Mouse (Mus musculus): Measurements from ENCODE around the gene Atp6v1b1.

The Atp6v1b1 gene

GRCm38 (mm10) chr6:83742761-83743160 lies at the start of gene Atp6v1b1:
Gene Atp6v1b1 (plus strand): TSS chr6:83742990.
- TF ChIP-seq NANOG (IDR thresholded peaks at IDR 0.05; ENCODE audit: borderline replicate concordance, low read length) (no peak), CTCF (conservative IDR thresholded peaks at IDR 0.05; ENCODE audit: low read length) (no peak), POU5F1 (IDR thresholded peaks at IDR 0.05; ENCODE audit: borderline replicate concordance, low read length) (no peak)
- peaks cover 44% of the 10 kb centered on the region for H3K4me1 ChIP-seq (replicated peaks; ENCODE audit: low read depth, low read length)
- H3K9me3 ChIP-seq (ENCODE audit: low read length) = peaks cover 8% of the 10 kb centered on the region; the same call in 1 of the 2 replicates
- no peaks in the 10 kb centered on the region for H3K36me3 ChIP-seq (ENCODE audit: insufficient read depth, low read length)
- H3K27me3 ChIP-seq (ENCODE audit: insufficient read depth, low read length) = peaks cover 36% of the 10 kb centered on the region
- no peak within 1 kb of the TSS for H3K4me3 ChIP-seq (replicated peaks; ENCODE audit: low read length)

GRCm38 (mm10) chr6:83693835-83694234 lies 49.0 kb upstream of the Atp6v1b1 start:
- Histone ChIP-seq H3K9me3 (ENCODE audit: low read length) (no peaks in the 10 kb centered on the region), H3K27me3 (ENCODE audit: insufficient read depth, low read length) (peaks cover 87% of the 10 kb centered on the region), H3K4me1 (replicated peaks; ENCODE audit: low read depth, low read length) (peaks cover 61% of the 10 kb centered on the region), H3K36me3 (ENCODE audit: insufficient read depth, low read length) (no peaks in the 10 kb centered on the region), H3K4me3 (replicated peaks; ENCODE audit: low read length) (peak overlapping the region; percentile 43)
- TF ChIP-seq POU5F1 (IDR thresholded peaks at IDR 0.05; ENCODE audit: borderline replicate concordance, low read length) (no peak), CTCF (conservative IDR thresholded peaks at IDR 0.05; ENCODE audit: low read length) (peak; percentile 84), NANOG (IDR thresholded peaks at IDR 0.05; ENCODE audit: borderline replicate concordance, low read length) (no peak)

GRCm38 (mm10) chr6:83695731-83696130 lies 47.1 kb upstream of the Atp6v1b1 start:
- Histone ChIP-seq H3K4me3 (replicated peaks; ENCODE audit: low read length) (no peak overlapping the region), H3K4me1 (replicated peaks; ENCODE audit: low read depth, low read length) (peaks cover 75% of the 10 kb centered on the region), H3K9me3 (ENCODE audit: low read length) (no peaks in the 10 kb centered on the region), H3K36me3 (ENCODE audit: insufficient read depth, low read length) (no peaks in the 10 kb centered on the region), H3K27me3 (ENCODE audit: insufficient read depth, low read length) (peaks cover 91% of the 10 kb centered on the region)
- TF ChIP-seq CTCF (conservative IDR thresholded peaks at IDR 0.05; ENCODE audit: low read length) (no peak), POU5F1 (IDR thresholded peaks at IDR 0.05; ENCODE audit: borderline replicate concordance, low read length) (no peak), NANOG (IDR thresholded peaks at IDR 0.05; ENCODE audit: borderline replicate concordance, low read length) (no peak)

- TF ChIP-seq CTCF (conservative IDR thresholded peaks at IDR 0.05; ENCODE audit: low read length) (no peak), NANOG (IDR thresholded peaks at IDR 0.05; ENCODE audit: borderline replicate concordance, low read length) (no peak)
- H3K4me1 ChIP-seq (replicated peaks; ENCODE audit: low read depth, low read length) = peaks cover 82% of the 10 kb centered on the region
- H3K9me3 ChIP-seq (ENCODE audit: low read length) = no peaks in the 10 kb centered on the region
- H3K27me3 ChIP-seq (ENCODE audit: insufficient read depth, low read length) = peaks cover 91% of the 10 kb centered on the region
- H3K4me3 ChIP-seq (replicated peaks; ENCODE audit: low read length) = peak overlapping the region; percentile 50; the same call in 1 of the 2 replicates
- no peaks in the 10 kb centered on the region for H3K36me3 ChIP-seq (ENCODE audit: insufficient read depth, low read length)
Measured at GRCm38 (mm10) chr6:83696684-83697083, 46.1 kb upstream of the Atp6v1b1 start.

- H3K4me3 ChIP-seq (replicated peaks; ENCODE audit: low read length) = peak overlapping the region; percentile 50
- no peak for TF ChIP-seq POU5F1 (IDR thresholded peaks at IDR 0.05; ENCODE audit: borderline replicate concordance, low read length)
- TF ChIP-seq NANOG (IDR thresholded peaks at IDR 0.05; ENCODE audit: borderline replicate concordance, low read length) = no peak
- TF ChIP-seq CTCF (conservative IDR thresholded peaks at IDR 0.05; ENCODE audit: low read length) = no peak
- H3K36me3 ChIP-seq (ENCODE audit: insufficient read depth, low read length) = no peaks in the 10 kb centered on the region
- peaks cover 90% of the 10 kb centered on the region for H3K27me3 ChIP-seq (ENCODE audit: insufficient read depth, low read length)
- H3K4me1 ChIP-seq (replicated peaks; ENCODE audit: low read depth, low read length) = peaks cover 85% of the 10 kb centered on the region
- no peaks in the 10 kb centered on the region for H3K9me3 ChIP-seq (ENCODE audit: low read length)
Measured at GRCm38 (mm10) chr6:83697932-83698331, 44.9 kb upstream of the Atp6v1b1 start.

- Histone ChIP-seq H3K27me3 (ENCODE audit: insufficient read depth, low read length) (peaks cover 89% of the 10 kb centered on the region), H3K36me3 (ENCODE audit: insufficient read depth, low read length) (no peaks in the 10 kb centered on the region), H3K4me3 (replicated peaks; ENCODE audit: low read length) (no peak overlapping the region), H3K9me3 (ENCODE audit: low read length) (no peaks in the 10 kb centered on the region), H3K4me1 (replicated peaks; ENCODE audit: low read depth, low read length) (peaks cover 71% of the 10 kb centered on the region)
- no peak for TF ChIP-seq CTCF (conservative IDR thresholded peaks at IDR 0.05; ENCODE audit: low read length)
- no peak for TF ChIP-seq NANOG (IDR thresholded peaks at IDR 0.05; ENCODE audit: borderline replicate concordance, low read length)
- no peak for TF ChIP-seq POU5F1 (IDR thresholded peaks at IDR 0.05; ENCODE audit: borderline replicate concordance, low read length)
Measured at GRCm38 (mm10) chr6:83699971-83700370, 42.8 kb upstream of the Atp6v1b1 start.

GRCm38 (mm10) chr6:83701001-83701400 lies 41.8 kb upstream of the Atp6v1b1 start:
- peaks cover 88% of the 10 kb centered on the region for H3K27me3 ChIP-seq (ENCODE audit: insufficient read depth, low read length)
- no peak overlapping the region; the same call in 1 of the 2 replicates for H3K4me3 ChIP-seq (replicated peaks; ENCODE audit: low read length)
- no peaks in the 10 kb centered on the region for H3K36me3 ChIP-seq (ENCODE audit: insufficient read depth, low read length)
- peaks cover 64% of the 10 kb centered on the region for H3K4me1 ChIP-seq (replicated peaks; ENCODE audit: low read depth, low read length)
- TF ChIP-seq NANOG (IDR thresholded peaks at IDR 0.05; ENCODE audit: borderline replicate concordance, low read length) (no peak), POU5F1 (IDR thresholded peaks at IDR 0.05; ENCODE audit: borderline replicate concordance, low read length) (no peak), CTCF (conservative IDR thresholded peaks at IDR 0.05; ENCODE audit: low read length) (no peak)
- H3K9me3 ChIP-seq (ENCODE audit: low read length) = no peaks in the 10 kb centered on the region

- no peaks in the 10 kb centered on the region for H3K36me3 ChIP-seq (ENCODE audit: insufficient read depth, low read length)
- H3K9me3 ChIP-seq (ENCODE audit: low read length) = no peaks in the 10 kb centered on the region
- H3K4me3 ChIP-seq (replicated peaks; ENCODE audit: low read length) = peak overlapping the region; percentile 57
- TF ChIP-seq CTCF (conservative IDR thresholded peaks at IDR 0.05; ENCODE audit: low read length) (no peak), NANOG (IDR thresholded peaks at IDR 0.05; ENCODE audit: borderline replicate concordance, low read length) (no peak), POU5F1 (IDR thresholded peaks at IDR 0.05; ENCODE audit: borderline replicate concordance, low read length) (no peak)
- peaks cover 88% of the 10 kb centered on the region for H3K27me3 ChIP-seq (ENCODE audit: insufficient read depth, low read length)
- H3K4me1 ChIP-seq (replicated peaks; ENCODE audit: low read depth, low read length) = peaks cover 51% of the 10 kb centered on the region
Measured at GRCm38 (mm10) chr6:83702146-83702999, 40.4 kb upstream of the Atp6v1b1 start.
